Mouse (Mus musculus) brain, embryonic 14.5 days (tissue): ENCODE results near the gene Rras2. TPM values are rescaled to one million over a fixed set of nuclear protein-coding genes. Genes with fewer than 3 reads are reported as not detected.

Experiments
- DNase-seq: peaks from one replicate; pipeline ENCODE4 v3.0.0-alpha.2; 2011; ENCODE audit warnings: low read depth
- CTCF ChIP-seq: fragments of 200-500 bp; IDR thresholded peaks from 2 replicates; pipeline ENCODE4 v1.5.1; 2012; ENCODE audit warnings: inconsistent platforms, mild to moderate bottlenecking, moderate library complexity, borderline replicate concordance; ENCODE audit not compliant: insufficient read depth, insufficient read length; ENCODE audit errors: extremely low read depth
- POLR2A ChIP-seq: fragments of 200-500 bp; IDR thresholded peaks from 2 replicates; pipeline ENCODE4 v1.6.1; 2012; ENCODE audit warnings: mild to moderate bottlenecking, inconsistent platforms, borderline replicate concordance; ENCODE audit not compliant: poor library complexity, insufficient read depth, insufficient read length, severe bottlenecking; ENCODE audit errors: extremely low read depth
- polyA plus RNA-seq: library from polyadenylated mRNA; depleted of rRNA; stranded (reverse); fragments of >200 nt; gene quantifications from 2 replicates; pipeline ENCODE4 v1.2.3, GENCODE M21; 2012

Gene Rras2
- polyA plus RNA-seq, 1 experiment, result 23.1 TPM

DNA sequence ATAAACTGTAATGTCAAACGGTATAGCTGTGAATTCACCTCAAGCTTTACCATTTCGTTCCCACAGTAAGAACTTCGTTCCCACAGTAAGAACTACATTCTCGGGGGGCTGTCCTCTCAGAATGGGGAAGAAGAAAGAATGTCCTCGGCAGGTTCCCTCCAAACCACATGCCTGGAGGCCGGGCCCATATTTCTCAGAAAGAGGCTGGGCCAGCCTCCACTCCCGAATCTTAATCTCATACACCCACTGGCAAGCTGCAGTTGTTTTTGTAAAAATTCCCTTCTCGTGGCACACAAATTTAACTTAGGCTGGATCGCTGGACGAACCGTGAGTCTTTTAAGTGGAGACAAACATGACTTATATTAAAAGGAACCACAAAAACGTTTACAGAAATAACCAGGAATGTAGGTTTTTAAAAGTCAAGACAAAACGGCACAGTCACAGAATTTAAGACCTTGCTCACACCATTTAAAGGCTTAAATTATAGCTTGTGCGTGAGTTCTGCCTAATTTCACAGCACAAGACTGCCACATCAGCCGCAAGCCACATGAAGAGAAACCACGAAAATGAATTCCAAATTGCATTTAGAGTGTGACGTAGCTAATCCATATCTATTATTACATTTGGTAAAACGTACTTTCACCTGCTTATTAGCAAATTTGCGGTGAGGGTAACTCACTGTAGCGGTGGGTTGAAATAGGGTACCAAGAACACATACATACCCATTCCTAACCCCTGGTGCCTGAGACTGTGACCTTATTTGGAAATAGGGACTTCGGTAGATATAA lies 35.8 kb downstream of the Rras2 start:
- TF ChIP-seq CTCF (no peak), POLR2A (no peak)
- no peak for DNase-seq

DNA sequence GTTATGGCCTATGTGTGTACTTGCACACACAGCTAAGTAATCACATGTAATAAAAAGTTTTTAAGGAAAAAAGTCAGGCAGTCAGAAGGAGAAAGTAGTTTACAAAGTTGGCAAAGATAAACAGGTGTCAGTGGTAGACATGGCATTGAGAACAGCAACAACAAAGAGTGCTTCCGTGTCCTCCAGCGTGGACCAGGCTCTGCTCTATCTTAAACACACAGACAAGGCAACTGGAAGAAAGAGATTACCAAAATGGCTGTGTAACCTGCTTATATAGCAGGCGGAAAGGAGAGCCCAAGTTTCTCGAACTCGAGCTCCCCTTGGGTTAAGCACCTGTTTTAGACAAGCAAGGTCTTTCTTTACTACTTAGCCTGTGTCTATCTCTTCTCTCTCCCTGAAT lies 37.3 kb downstream of the Rras2 start:
- TF ChIP-seq POLR2A (no peak), CTCF (no peak)

DNA sequence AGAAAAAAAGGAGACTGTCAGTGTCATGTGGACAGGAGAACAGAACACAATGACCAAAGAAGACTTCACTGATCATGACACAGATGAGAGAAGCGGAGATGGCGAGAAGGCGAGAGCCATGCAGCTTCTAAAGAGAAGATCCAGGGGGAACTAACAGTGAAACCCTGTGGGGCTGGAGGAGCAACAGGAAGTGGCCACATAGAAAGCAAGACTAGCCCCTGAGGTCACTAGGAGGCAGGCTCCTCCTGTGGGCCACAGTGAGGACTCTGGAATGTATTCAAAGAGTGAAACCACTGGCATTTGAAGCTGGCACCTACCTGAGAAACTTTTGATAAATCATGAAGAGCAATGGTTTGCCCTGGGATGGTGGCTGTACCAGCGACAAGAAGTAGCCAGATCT lies 38.2 kb downstream of the Rras2 start:
- TF ChIP-seq CTCF (no peak), POLR2A (no peak)
- DNase-seq, result no peak

More for the DNA sequence above, 37.3 kb downstream of the Rras2 start:
- no peak for DNase-seq

DNA sequence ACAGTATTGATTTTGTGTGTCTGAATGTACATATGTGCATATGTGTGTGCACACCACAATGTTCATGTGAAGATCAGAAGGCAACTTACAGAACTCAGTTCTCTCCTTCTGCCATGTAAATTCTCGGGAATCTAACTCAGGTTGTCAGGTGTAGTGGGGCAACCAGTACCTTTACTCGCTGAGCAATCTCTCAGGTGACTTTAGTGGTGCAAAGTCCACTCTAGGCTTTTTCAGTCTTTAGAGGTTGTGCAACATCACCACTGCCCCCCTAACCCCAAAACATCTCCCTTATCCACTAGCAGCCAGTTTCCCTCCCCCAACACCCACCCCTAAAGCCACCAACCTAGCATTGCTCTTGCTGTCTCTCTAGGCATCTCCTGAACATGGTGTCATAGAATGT lies 43.0 kb downstream of the Rras2 start:
- TF ChIP-seq CTCF (no peak), POLR2A (no peak)
- no peak for DNase-seq

DNA sequence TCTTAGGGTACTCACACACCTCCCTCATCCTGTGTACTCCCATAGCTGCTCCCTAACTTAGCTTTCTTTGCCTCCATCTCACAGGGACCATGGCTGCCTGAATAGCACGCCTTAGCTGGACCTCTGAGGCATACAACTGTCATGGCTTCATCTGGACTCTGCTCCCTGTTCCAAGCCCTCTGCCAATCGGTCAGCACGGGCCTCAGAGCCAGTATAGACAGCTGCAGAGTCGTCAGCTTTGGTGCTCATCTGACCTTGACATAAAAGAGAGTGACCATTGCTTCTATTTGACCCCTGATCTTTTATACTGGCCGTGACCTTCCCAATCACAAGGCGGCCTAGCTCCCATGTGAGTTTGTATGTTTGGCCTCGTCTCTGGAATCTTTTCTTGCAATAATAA lies 43.4 kb downstream of the Rras2 start:
- no peak for DNase-seq
- no peak for TF ChIP-seq POLR2A
- no peak for TF ChIP-seq CTCF

DNA sequence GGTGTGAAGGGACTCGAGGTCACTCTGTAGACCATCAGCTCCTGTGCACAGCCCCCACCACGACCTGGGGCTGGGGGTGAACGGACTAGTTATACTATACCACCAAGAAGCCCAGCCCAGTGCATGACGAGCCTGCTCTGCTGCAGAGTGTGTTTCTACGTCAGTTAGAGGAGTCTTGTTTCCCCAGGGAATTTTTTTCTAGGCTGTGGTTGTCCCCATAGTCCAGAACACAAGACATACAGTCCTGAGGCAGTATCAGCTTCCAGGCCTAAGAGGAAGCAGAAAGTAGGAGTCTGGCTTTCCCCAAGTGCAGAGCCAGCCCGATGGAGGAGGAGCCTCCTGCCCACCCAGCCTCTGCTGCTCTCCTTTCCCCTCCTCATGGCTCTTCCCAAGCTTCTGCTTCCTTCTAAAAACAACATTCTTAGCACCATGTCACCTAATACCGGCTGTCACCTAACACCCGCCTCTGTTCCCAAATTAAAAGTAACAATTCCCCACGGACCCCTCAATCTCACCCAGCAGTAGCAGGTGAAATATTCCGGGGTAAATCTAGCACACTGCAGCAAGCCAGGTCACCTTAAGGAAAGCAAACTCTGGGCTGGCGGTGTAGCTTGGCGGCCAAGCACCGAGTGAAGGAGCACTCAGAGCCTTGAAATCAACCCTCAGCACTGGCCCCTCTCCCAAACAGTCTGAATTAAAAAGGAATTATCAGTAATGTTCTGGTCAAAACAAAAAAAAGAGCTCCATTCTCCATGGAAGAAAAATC lies 45.5 kb downstream of the Rras2 start:
- no peak for DNase-seq
- TF ChIP-seq POLR2A (no peak), CTCF (no peak)

DNA sequence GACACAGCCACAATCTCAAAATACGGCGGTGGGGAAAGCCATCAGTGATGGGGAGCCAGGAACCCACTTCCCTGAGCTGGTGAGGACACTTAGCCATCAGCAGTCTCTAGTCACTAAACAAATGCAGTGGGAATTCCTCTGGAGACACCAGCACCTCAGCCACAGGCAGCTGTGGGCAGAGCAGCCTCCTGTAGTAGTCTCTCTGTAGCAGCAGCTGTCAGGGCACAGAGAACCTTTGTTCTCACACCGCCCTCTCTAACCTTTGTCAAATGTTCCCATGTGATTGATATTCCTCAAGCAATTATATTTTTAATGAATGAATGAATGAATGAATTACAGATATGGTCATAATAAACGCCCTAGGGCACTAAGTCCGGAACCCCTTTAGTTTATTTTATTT lies 46.2 kb downstream of the Rras2 start:
- TF ChIP-seq CTCF (no peak), POLR2A (no peak)
- DNase-seq, result no peak

DNA sequence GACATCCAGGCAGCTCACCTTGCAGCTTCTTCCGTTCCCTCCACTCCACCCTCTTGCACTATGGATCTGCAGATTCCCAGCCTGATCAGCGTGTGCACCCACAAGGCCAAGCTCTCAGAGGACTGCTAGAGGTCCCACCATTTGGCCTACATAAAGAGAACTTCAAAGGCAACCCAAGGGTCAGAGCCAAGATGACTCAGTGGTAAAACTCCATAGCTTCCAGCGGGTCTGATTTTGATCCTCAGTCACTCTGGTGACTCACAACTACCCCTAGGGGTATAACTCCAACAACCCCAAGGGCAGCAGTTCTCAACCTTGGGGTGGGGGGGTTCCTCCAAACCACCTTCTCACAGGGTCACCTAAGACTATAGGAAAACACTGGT lies 47.1 kb downstream of the Rras2 start:
- no peak for DNase-seq
- no peak for TF ChIP-seq CTCF
- no peak for TF ChIP-seq POLR2A

DNA sequence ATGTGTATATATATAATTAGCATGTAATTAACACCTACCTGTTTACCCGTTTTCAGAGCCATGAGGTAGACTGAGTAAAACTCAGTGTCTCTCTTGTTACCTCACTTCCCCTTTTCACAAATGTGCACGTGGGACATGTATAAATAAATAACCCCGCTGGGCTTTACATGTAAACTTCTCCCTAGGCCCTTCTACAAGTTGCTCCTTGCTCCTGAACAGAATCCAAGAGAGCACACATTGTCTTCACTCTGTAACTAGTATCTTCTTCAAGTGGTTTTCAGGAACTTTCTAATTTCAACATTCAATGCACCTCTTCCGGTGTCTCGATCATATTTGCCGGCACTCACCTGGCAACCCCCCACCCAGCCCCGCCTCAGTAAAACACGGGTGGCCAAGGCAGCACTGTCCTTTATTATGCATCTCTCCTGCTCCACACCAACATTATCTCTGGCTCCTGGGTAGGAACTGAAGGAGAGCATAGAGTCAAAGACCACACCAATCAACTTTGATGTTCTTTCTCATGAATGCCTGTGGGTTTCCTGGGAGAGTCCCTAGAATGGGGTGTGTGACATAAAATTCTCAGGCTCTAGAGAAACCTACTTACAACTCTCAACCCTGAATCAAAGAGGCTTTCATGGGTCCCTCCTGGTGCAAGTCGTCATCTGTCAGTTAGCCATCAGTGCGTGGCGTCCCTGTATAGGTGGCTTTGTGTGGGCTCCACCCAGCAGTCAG lies 47.7 kb downstream of the Rras2 start:
- no peak for DNase-seq
- no peak for TF ChIP-seq CTCF
- no peak for TF ChIP-seq POLR2A

DNA sequence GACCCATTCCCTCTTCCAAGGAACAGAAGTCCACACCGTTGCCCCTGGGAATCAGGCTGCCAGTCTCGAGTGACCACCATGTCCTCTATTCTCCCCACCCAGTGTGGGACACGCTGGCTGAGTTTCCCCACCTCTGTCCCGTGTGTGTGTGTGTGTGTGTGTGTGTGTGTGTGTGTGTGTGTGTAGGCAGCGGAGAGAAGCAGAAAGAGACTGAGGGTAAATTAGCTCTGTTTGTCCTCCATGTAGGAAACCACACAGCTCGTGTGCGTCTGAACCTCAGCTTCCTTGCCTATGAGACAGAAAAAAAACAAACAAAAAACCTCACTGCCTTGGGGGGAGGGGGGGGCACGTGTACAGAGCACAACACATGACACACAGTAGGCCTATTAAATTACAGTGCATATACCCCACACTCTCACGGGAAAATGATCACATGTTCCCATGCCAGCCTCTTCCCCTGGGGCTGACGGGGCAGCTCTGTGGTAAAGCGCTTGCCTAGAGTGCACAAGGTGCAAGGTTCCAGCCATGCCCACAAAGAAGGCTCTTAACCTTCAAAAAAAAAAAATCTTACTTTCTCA lies 48.5 kb downstream of the Rras2 start:
- no peak for DNase-seq
- TF ChIP-seq CTCF, result no peak

DNA sequence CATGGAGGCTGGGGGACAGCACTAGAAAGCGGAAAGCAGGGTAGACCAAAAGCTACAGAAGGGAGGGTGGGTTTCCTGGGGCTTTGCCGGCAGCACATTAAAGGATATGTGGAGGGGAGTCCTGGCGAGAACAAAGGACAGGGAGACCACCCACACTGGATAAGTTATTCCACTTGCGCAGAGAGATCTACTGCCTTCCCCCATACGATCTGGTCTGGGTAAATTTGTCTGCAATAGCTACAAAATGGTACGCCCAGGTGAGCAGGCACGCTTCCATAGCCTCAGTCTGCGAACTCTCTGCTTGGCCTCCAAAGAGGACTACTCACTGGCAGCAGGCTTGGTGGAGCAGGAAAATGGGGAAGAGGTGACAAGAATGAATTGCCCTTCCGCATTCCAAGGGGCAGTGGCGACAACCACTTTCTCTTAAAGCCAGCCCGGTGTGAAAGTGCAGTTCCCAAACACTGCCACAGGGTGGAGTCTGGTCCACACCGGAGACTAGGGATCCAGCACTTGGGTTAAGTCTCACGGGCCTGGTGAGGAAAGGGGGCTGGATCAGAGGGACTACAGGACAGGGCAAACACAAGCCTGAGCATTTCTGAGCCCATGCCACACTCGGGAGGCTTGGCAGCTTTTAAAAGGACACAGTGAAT lies 50.9 kb downstream of the Rras2 start:
- DNase-seq, result peak; percentile 86
- TF ChIP-seq CTCF, result peak; percentile 97
- no peak for TF ChIP-seq POLR2A
